6 mouse cellular contexts compared by ENCODE assay signal in the genomic region with DNA sequence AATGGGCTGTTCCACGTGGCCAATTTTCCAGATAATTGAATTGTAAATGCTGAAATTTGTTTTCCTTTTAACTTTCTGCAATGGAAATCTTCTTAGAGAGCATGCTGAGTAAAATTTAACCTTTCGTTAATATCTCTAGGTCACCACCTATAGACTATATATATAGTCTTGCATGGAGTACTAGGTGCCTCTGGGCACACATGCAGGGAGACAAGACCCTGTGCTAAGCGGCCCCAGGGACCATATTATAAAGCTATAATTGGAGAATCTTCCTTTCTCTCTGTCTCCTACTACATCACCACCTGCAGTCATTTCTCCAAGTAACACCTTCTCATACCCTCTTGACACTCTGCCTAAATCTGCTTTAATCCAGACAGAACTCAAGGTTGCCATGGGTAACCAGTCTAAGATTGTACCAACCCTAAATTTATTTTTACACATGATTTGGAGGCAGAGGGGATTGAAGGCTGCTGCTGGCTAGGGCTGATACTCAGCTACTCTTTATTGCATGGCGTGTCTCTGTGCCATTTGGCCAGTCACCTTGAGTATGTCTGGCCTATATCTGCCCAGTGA.
"Had no signal": no experiment of that assay in that cellular context is flagged by ENCODE, and none has a peak within 500 bp of the region (broad histone marks: within the 10 kb centered on the region; RNA-seq: fewer than 3 reads in every experiment).

No protein-coding gene starts in this region.

- H3K27me3 ChIP-seq: neural tube, embryonic 13.5 days; neural tube, embryonic 15.5 days had no signal

- H3K36me3 ChIP-seq: neural tube, embryonic 13.5 days; neural tube, embryonic 15.5 days had no signal

- H3K9me3 ChIP-seq: neural tube, embryonic 13.5 days; neural tube, embryonic 15.5 days had no signal

- H3K4me3 ChIP-seq: myocyte; neural tube, embryonic 13.5 days; neural tube, embryonic 15.5 days had no signal

- H3K9ac ChIP-seq: liver, embryonic 14.5 days; lung, embryonic 14.5 days; neural tube, embryonic 13.5 days; neural tube, embryonic 15.5 days had no signal

- H3K27ac ChIP-seq: liver, embryonic 14.5 days; neural tube, embryonic 13.5 days; neural tube, embryonic 15.5 days had no signal

- H3K4me2 ChIP-seq: lung, embryonic 14.5 days; midbrain, embryonic 11.5 days; neural tube, embryonic 13.5 days; neural tube, embryonic 15.5 days had no signal

- H3K4me1 ChIP-seq: neural tube, embryonic 13.5 days had no signal
